Mouse (Mus musculus) bone marrow macrophage, adult 2 months (primary cell): ENCODE measurements around the gene Map2k1. TPM values are rescaled to one million over a fixed set of nuclear protein-coding genes. Genes with fewer than 3 reads are reported as not detected.

Experiments used
- H3K27ac ChIP-seq: 2 replicates; pipeline ENCODE4 v1.5.1; 2012; ENCODE audit warnings: low read depth, low read length; ENCODE audit not compliant: insufficient read depth
- H3K4me1 ChIP-seq: 2 replicates; pipeline ENCODE4 v1.6.1; 2012; ENCODE audit warnings: low read length; ENCODE audit not compliant: control insufficient read depth, insufficient read depth
- H3K4me3 ChIP-seq: 2 replicates; pipeline ENCODE4 v1.5.1; 2012; ENCODE audit warnings: mild to moderate bottlenecking, low read length, moderate library complexity; ENCODE audit not compliant: insufficient read depth
- CTCF ChIP-seq: IDR thresholded peaks from 2 replicates; pipeline ENCODE4 v1.5.1; 2012; ENCODE audit warnings: low read depth, mild to moderate bottlenecking, low read length, moderate library complexity
- POLR2A ChIP-seq: IDR thresholded peaks from 2 replicates; pipeline ENCODE4 v1.6.1; 2012; ENCODE audit warnings: mild to moderate bottlenecking, low read depth, low read length, borderline replicate concordance
- polyA plus RNA-seq: library from polyadenylated mRNA; stranded (reverse); fragments of >200 nt; gene quantifications from 2 replicates; pipeline ENCODE4 v1.2.4, GENCODE M21; 2012; ENCODE audit not compliant: missing spikeins, insufficient read depth, insufficient read length

Map2k1 gene
- polyA plus RNA-seq, 1 experiment, result 79.9 TPM

GRCm38 (mm10) chr9:64252591-64253020 is 825 bp downstream of the Map2k1 start:
- TF ChIP-seq CTCF, result no peak
- TF ChIP-seq POLR2A, result no peak
- Histone ChIP-seq H3K4me1 (peaks cover 31% of the 10 kb centered on the region), H3K4me3 (peak overlapping the region; percentile 96), H3K27ac (peak overlapping the region; percentile 76)

- Histone ChIP-seq H3K4me3 (no peak overlapping the region), H3K27ac (peak overlapping the region; percentile 71)
- TF ChIP-seq CTCF (no peak), POLR2A (no peak)
These were observed 3.2 kb downstream of the Map2k1 start for GRCm38 (mm10) chr9:64250111-64250730.

GRCm38 (mm10) chr9:64249371-64249770 is 4.1 kb downstream of the Map2k1 start:
- no peak overlapping the region for H3K4me3 ChIP-seq
- peak overlapping the region; percentile 71 for H3K27ac ChIP-seq
- TF ChIP-seq POLR2A, result no peak
- no peak for TF ChIP-seq CTCF
- peaks cover 33% of the 10 kb centered on the region for H3K4me1 ChIP-seq

More at GRCm38 (mm10) chr9:64250111-64250730, 3.2 kb downstream of the Map2k1 start:
- peaks cover 33% of the 10 kb centered on the region for H3K4me1 ChIP-seq

GRCm38 (mm10) chr9:64242381-64242831 is 11.0 kb downstream of the Map2k1 start:
- Histone ChIP-seq H3K27ac (peak overlapping the region; percentile 39), H3K4me3 (peak overlapping the region; percentile 14; the same call in 1 of the 2 replicates), H3K4me1 (peaks cover 20% of the 10 kb centered on the region)
- TF ChIP-seq POLR2A (no peak), CTCF (no peak)

- Histone ChIP-seq H3K4me3 (no peak overlapping the region), H3K27ac (no peak overlapping the region), H3K4me1 (peaks cover 18% of the 10 kb centered on the region)
- TF ChIP-seq CTCF, result no peak
These were observed 12.8 kb downstream of the Map2k1 start for GRCm38 (mm10) chr9:64240681-64241080.

- no peak overlapping the region for H3K4me3 ChIP-seq
- TF ChIP-seq POLR2A (no peak), CTCF (no peak)
- H3K4me1 ChIP-seq, result peaks cover 18% of the 10 kb centered on the region
- no peak overlapping the region for H3K27ac ChIP-seq
These were observed 13.3 kb downstream of the Map2k1 start for GRCm38 (mm10) chr9:64240116-64240515.

GRCm38 (mm10) chr9:64236056-64236455 is 17.4 kb downstream of the Map2k1 start:
- peaks cover 18% of the 10 kb centered on the region for H3K4me1 ChIP-seq
- TF ChIP-seq POLR2A (no peak), CTCF (no peak)
- H3K4me3 ChIP-seq, result no peak overlapping the region
- no peak overlapping the region for H3K27ac ChIP-seq

- no peak for TF ChIP-seq POLR2A
- TF ChIP-seq CTCF, result no peak
- Histone ChIP-seq H3K4me3 (no peak within 1 kb of the TSS), H3K27ac (no peak within 1 kb of the TSS), H3K4me1 (peaks cover 20% of the 10 kb centered on the region)
These were observed 18.5 kb downstream of the Map2k1 start, which contains the start of gene Uchl4 for GRCm38 (mm10) chr9:64234768-64235435. Uchl4 (plus strand) TSS chr9:64235201.

- H3K27ac ChIP-seq, result no peak overlapping the region
These were observed 19.8 kb downstream of the Map2k1 start for GRCm38 (mm10) chr9:64233656-64234055.

More at GRCm38 (mm10) chr9:64233656-64234055, 19.8 kb downstream of the Map2k1 start:
- TF ChIP-seq CTCF, result no peak
- no peak for TF ChIP-seq POLR2A
- H3K4me1 ChIP-seq, result peaks cover 31% of the 10 kb centered on the region
- H3K4me3 ChIP-seq, result no peak overlapping the region
